Mouse (Mus musculus) heart, embryonic 12.5 days (tissue): ENCODE data around the gene Shc4. TPM values are rescaled to one million over a fixed set of nuclear protein-coding genes. Genes with fewer than 3 reads are reported as not detected.

Experiments used
- ATAC-seq: fragments of 200-750 bp; cut with Nextera tagmentation; 2 replicates; pipeline ENCODE4 v1.8.0; 2017; ENCODE audit warnings: moderate TSS enrichment, moderate library complexity; ENCODE audit not compliant: insufficient number of reproducible peaks, low FRiP score
- H3K27ac ChIP-seq: fragments of 300-500 bp; sonication (generic); 2 replicates; pipeline ENCODE4 v1.5.1; 2016; ENCODE audit warnings: mild to moderate bottlenecking, moderate library complexity; ENCODE audit not compliant: poor library complexity, severe bottlenecking
- H3K27me3 ChIP-seq: fragments of 300-500 bp; sonication (generic); replicated peaks from 2 replicates; pipeline ENCODE4 v1.6.1; 2016; ENCODE audit warnings: mild to moderate bottlenecking, moderate library complexity
- H3K36me3 ChIP-seq: fragments of 300-500 bp; sonication (generic); 2 replicates; pipeline ENCODE4 v1.6.1; 2016; ENCODE audit warnings: mild to moderate bottlenecking, moderate library complexity
- H3K4me1 ChIP-seq: fragments of 300-500 bp; sonication (generic); replicated peaks from 2 replicates; pipeline ENCODE4 v1.6.1; 2016; ENCODE audit warnings: mild to moderate bottlenecking
- H3K4me2 ChIP-seq: fragments of 300-500 bp; sonication (generic); 2 replicates; pipeline ENCODE4 v1.6.1; 2016; ENCODE audit warnings: mild to moderate bottlenecking, moderate library complexity
- H3K4me3 ChIP-seq: fragments of 300-500 bp; sonication (generic); 2 replicates; pipeline ENCODE4 v1.5.1; 2016; ENCODE audit warnings: mild to moderate bottlenecking
- H3K9ac ChIP-seq: fragments of 300-500 bp; sonication (generic); 2 replicates; pipeline ENCODE4 v1.6.1; 2016; ENCODE audit warnings: mild to moderate bottlenecking, moderate library complexity
- H3K9me3 ChIP-seq: fragments of 300-500 bp; sonication (generic); replicated peaks from 2 replicates; pipeline ENCODE4 v1.6.1; 2016; ENCODE audit warnings: mild to moderate bottlenecking, moderate library complexity
- WGBS: fragments of 180-500 bp; shearing (Covaris S2); methylation state at CpG from one replicate; pipeline ENCODE4 v1.1.7; 2016; 5-methylcytosine and 5-hydroxymethylcytosine counted together
- polyA plus RNA-seq: library from polyadenylated mRNA; unstranded; fragments of >200 nt; fragmentation: Nextera tagmentation; extraction: Ambion mirVana; gene quantifications from 2 replicates; pipeline ENCODE4 v1.2.1, GENCODE M21; 2016

The Shc4 gene
- polyA plus RNA-seq, 1 experiment from 2014 or later = 1.6 TPM

GRCm38 (mm10) chr2:125665213-125665612, 58.7 kb downstream of the Shc4 start:
- Histone ChIP-seq H3K27me3 (no peaks in the 10 kb centered on the region), H3K27ac (no peak overlapping the region)
- 84% methylated on average over 5 of the region's 5 CpGs for WGBS

GRCm38 (mm10) chr2:125662517-125662916, 61.4 kb downstream of the Shc4 start:
- no peak for ATAC-seq
- Histone ChIP-seq H3K27me3 (no peaks in the 10 kb centered on the region), H3K27ac (no peak overlapping the region), H3K9ac (no peak overlapping the region), H3K4me1 (peaks cover 18% of the 10 kb centered on the region), H3K36me3 (no peaks in the 10 kb centered on the region), H3K9me3 (no peaks in the 10 kb centered on the region), H3K4me3 (no peak overlapping the region), H3K4me2 (no peak overlapping the region)
- 83% methylated on average over 3 of the region's 3 CpGs for WGBS

More at GRCm38 (mm10) chr2:125665213-125665612, 58.7 kb downstream of the Shc4 start:
- Histone ChIP-seq H3K9me3 (0 out of 2 replicates have a peak, but pooled peaks cover 3% of the 10 kb centered on the region), H3K4me1 (peaks cover 20% of the 10 kb centered on the region), H3K4me2 (no peak overlapping the region), H3K4me3 (no peak overlapping the region), H3K9ac (no peak overlapping the region), H3K36me3 (no peaks in the 10 kb centered on the region)
- ATAC-seq = peak; percentile 66; the same call in 1 of the 2 replicates

DNA sequence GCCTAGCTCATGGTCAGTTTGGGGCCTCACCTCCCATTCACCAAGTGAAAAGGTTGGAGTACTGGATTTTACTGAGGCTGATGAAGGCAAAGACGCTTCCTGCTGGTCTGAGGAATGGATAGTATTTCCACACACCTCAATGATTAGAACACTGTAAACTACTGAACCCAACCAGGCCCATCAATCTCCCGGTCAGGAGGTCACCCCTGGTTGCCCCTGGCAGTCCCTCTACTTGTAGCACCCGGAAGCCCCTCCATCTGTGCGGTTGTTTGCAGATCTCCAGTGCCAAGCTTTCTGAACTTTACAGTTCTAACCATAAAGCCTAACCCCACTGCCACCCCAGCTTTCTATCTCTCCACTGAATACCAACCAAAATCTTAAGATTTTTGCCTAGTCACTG, 62.8 kb downstream of the Shc4 start:
- Histone ChIP-seq H3K27ac (no peak overlapping the region), H3K9ac (peak overlapping the region; percentile 67), H3K27me3 (no peaks in the 10 kb centered on the region), H3K36me3 (no peaks in the 10 kb centered on the region), H3K4me2 (peak overlapping the region; percentile 69), H3K4me1 (peaks cover 13% of the 10 kb centered on the region), H3K9me3 (no peaks in the 10 kb centered on the region), H3K4me3 (peak overlapping the region; percentile 46)
- 61% methylated on average over 4 of the region's 4 CpGs for WGBS
- ATAC-seq = no peak

- no peaks in the 10 kb centered on the region for H3K36me3 ChIP-seq
- H3K27ac ChIP-seq = no peak overlapping the region
- no peaks in the 10 kb centered on the region for H3K27me3 ChIP-seq
- peak overlapping the region; percentile 67 for H3K9ac ChIP-seq
- WGBS = 28% methylated on average over 20 of the region's 20 CpGs
- no peaks in the 10 kb centered on the region for H3K9me3 ChIP-seq
- ATAC-seq = peak; percentile 54; the same call in 1 of the 2 replicates
- peak overlapping the region; percentile 69 for H3K4me2 ChIP-seq
- peak overlapping the region; percentile 46 for H3K4me3 ChIP-seq
- H3K4me1 ChIP-seq = peaks cover 13% of the 10 kb centered on the region
Observed at GRCm38 (mm10) chr2:125660537-125661130, 63.3 kb downstream of the Shc4 start.

- H3K27me3 ChIP-seq = no peaks in the 10 kb centered on the region
- peak; percentile 31; the same call in 1 of the 2 replicates for ATAC-seq
- no peaks in the 10 kb centered on the region for H3K36me3 ChIP-seq
- WGBS = 13% methylated on average over 10 of the region's 10 CpGs
- H3K9ac ChIP-seq = peak overlapping the region; percentile 67
- no peaks in the 10 kb centered on the region for H3K9me3 ChIP-seq
- H3K27ac ChIP-seq = no peak overlapping the region; the same call in 1 of the 2 replicates
- H3K4me3 ChIP-seq = peak overlapping the region; percentile 46
- peak overlapping the region; percentile 69 for H3K4me2 ChIP-seq
- H3K4me1 ChIP-seq = peaks cover 13% of the 10 kb centered on the region
Observed at GRCm38 (mm10) chr2:125659823-125660536, 64.0 kb downstream of the Shc4 start.

DNA sequence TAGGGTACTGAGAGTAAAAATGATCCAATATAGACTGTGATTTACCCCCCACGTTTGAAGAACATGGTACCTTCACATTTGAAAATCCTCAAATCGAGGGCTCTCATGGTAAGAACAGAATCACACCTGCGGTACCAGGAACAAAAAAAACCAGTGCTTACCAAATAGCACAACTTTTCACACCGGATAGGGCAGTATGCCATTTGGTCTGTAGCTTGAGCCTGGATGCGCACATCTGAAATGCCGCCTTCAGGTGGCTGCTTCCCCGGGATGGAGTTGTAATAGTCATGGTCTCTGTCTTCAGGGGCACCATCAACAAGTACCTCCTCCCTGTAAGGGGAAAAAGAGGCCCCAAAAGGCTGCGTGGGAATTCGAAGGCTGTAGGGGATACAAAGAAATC, 68.6 kb downstream of the Shc4 start:
- H3K27me3 ChIP-seq = no peaks in the 10 kb centered on the region
- H3K4me1 ChIP-seq = peaks cover 2% of the 10 kb centered on the region; the same call in 1 of the 2 replicates
- no peak overlapping the region for H3K27ac ChIP-seq
- H3K9me3 ChIP-seq = no peaks in the 10 kb centered on the region
- no peak for ATAC-seq
- no peak overlapping the region for H3K9ac ChIP-seq
- H3K4me3 ChIP-seq = no peak overlapping the region
- no peaks in the 10 kb centered on the region for H3K36me3 ChIP-seq
- no peak overlapping the region for H3K4me2 ChIP-seq
- WGBS = 89% methylated on average over 9 of the region's 9 CpGs

GRCm38 (mm10) chr2:125653286-125653685, 70.7 kb downstream of the Shc4 start:
- Histone ChIP-seq H3K4me3 (no peak overlapping the region), H3K4me2 (no peak overlapping the region), H3K4me1 (no peaks in the 10 kb centered on the region), H3K9me3 (no peaks in the 10 kb centered on the region), H3K9ac (no peak overlapping the region), H3K36me3 (no peaks in the 10 kb centered on the region), H3K27ac (no peak overlapping the region), H3K27me3 (no peaks in the 10 kb centered on the region)
- WGBS = 90% methylated on average over 2 of the region's 2 CpGs
- no peak for ATAC-seq

DNA sequence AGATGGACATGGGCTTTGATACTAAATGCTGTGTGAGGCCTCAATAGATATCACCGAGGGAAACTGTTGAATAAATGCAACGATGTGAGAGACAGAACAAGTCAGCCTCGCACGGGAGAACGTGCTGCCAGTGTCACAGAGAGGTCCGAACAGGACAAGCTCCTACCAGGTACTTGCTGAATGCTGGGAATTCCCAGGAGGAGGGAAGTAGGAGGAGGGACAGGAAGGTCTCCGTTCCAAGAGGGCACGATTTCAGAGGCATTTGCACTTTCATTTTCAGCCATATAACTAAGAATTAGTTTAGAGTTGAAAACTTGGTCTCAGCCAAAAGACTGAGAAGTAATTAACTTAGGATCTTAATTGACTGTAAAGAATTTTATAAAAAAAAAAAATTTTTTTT, 72.4 kb downstream of the Shc4 start:
- Histone ChIP-seq H3K27ac (no peak overlapping the region), H3K9me3 (no peaks in the 10 kb centered on the region), H3K4me1 (no peaks in the 10 kb centered on the region; the same call in 1 of the 2 replicates), H3K36me3 (no peaks in the 10 kb centered on the region), H3K27me3 (no peaks in the 10 kb centered on the region), H3K4me3 (no peak overlapping the region), H3K9ac (no peak overlapping the region), H3K4me2 (no peak overlapping the region)
- no peak for ATAC-seq
- 75% methylated on average over 8 of the region's 8 CpGs for WGBS

- Histone ChIP-seq H3K36me3 (no peaks in the 10 kb centered on the region), H3K27me3 (no peaks in the 10 kb centered on the region), H3K9me3 (no peaks in the 10 kb centered on the region), H3K9ac (no peak overlapping the region), H3K4me1 (no peaks in the 10 kb centered on the region; the same call in 1 of the 2 replicates), H3K27ac (no peak overlapping the region), H3K4me3 (no peak overlapping the region), H3K4me2 (no peak overlapping the region)
- 85% methylated on average over 14 of the region's 14 CpGs for WGBS
- no peak for ATAC-seq
Observed at GRCm38 (mm10) chr2:125650742-125651352, 73.1 kb downstream of the Shc4 start.

DNA sequence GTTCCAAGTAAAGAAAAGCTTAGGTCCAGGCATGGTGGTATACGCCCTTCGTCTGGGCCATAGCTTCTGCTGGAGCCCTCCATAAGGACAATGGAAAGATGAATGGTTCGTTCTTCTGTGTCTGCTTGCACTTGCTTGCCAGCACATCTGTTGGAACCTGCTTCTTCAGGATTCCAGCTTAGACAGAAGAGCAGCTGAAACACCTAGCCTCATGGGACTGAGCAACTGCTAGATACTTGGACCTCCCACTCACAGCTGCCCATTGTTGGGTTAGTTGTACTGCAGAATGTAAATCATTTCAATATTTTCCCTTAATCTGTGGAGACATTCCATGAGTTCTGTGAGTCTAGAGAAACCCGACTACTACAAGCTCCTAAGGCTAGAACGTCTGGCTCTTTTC, 73.9 kb downstream of the Shc4 start:
- Histone ChIP-seq H3K27me3 (no peaks in the 10 kb centered on the region), H3K27ac (no peak overlapping the region), H3K4me3 (no peak overlapping the region), H3K9me3 (no peaks in the 10 kb centered on the region), H3K4me1 (no peaks in the 10 kb centered on the region; the same call in 1 of the 2 replicates), H3K4me2 (no peak overlapping the region), H3K9ac (no peak overlapping the region), H3K36me3 (no peaks in the 10 kb centered on the region)
- no peak for ATAC-seq
- 86% methylated on average over 5 of the region's 5 CpGs for WGBS

DNA sequence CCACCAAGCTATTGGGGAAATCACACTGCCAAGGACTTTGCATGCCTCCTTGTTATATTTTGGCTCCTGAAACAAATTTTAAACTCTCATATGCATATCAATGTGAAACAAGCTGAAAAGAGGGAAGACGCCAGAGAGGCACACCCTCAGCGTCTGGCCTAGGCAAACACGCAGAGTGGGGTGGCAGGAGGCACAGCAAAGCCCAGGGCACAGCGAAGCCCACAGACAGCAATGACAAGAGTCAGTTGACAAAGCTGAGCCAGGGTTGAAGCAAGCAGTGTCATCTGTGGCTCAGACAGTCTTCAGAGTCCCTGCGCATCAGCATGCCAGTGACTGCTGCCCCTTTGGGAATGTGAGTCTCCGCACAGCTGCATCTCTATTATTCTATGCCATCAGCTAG, 79.0 kb downstream of the Shc4 start:
- no peak for ATAC-seq
- no peak overlapping the region for H3K4me2 ChIP-seq
- no peaks in the 10 kb centered on the region for H3K9me3 ChIP-seq
- H3K4me1 ChIP-seq = peaks cover 7% of the 10 kb centered on the region; the same call in 1 of the 2 replicates
- H3K27ac ChIP-seq = no peak overlapping the region
- no peak overlapping the region for H3K4me3 ChIP-seq
- no peaks in the 10 kb centered on the region for H3K36me3 ChIP-seq
- H3K27me3 ChIP-seq = no peaks in the 10 kb centered on the region
- H3K9ac ChIP-seq = no peak overlapping the region
- 84% methylated on average over 6 of the region's 6 CpGs for WGBS
